Mouse (Mus musculus): ENCODE results near the gene Magoh.

DNA sequence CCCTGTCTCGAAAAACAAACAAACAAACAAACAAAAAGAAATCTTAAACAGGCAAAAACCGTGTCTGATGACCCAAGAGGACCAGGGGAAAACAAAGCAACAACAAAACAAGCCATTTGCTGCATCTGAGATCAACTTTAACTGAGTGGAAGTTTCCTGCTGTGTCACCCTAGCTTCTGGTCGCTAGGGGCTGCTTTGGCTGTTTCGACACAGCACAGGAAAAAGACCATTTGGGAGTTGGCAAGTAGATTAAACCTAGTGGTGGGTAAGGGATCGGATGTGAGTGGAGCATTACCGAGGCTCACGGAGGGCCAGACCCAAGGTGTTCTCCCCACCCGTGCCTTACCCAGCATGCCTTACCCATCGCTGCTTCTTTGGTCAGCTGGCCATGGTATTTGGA is 27.0 kb downstream of the Magoh start:
- TF ChIP-seq USF1 (IDR thresholded peaks at IDR 0.05; ENCODE audit: low read depth, low read length) (no peak), ZC3H11A (IDR thresholded peaks at IDR 0.05; ENCODE audit: low read depth, low read length) (no peak), MAX (IDR thresholded peaks at IDR 0.05; ENCODE audit: low read length) (no peak), CTCF (conservative IDR thresholded peaks at IDR 0.05 in 1 of 2, IDR thresholded peaks at IDR 0.05 in 1 of 2; ENCODE audit: low read depth in 2 of 2, low read length in 2 of 2) (no peak), TBP (conservative IDR thresholded peaks at IDR 0.05; ENCODE audit: low read depth, low read length) (no peak), TCF12 (IDR thresholded peaks at IDR 0.05; ENCODE audit: low read depth, low read length) (no peak), NELFE (IDR thresholded peaks at IDR 0.05; ENCODE audit: low read depth, low read length) (no peak), SMC3 (IDR thresholded peaks at IDR 0.05; ENCODE audit: low read depth, low read length) (no peak), POLR2A (IDR thresholded peaks at IDR 0.05; ENCODE audit: low read depth, low read length) (no peak), CHD2 (IDR thresholded peaks at IDR 0.05; ENCODE audit: low read length) (no peak), JUN (IDR thresholded peaks at IDR 0.05; ENCODE audit: insufficient read depth, low read depth, low read length) (no peak), NRF1 (IDR thresholded peaks at IDR 0.05; ENCODE audit: low read depth, low read length) (no peak), RCOR1 (conservative IDR thresholded peaks at IDR 0.05; ENCODE audit: low read depth, low read length) (no peak)
